Mouse (Mus musculus) CD4-positive naive resting alpha-beta T cell, adult 76 days (primary cell): Measurements from ENCODE around the gene 9230102O04Rik. TPM values are rescaled to one million over a fixed set of nuclear protein-coding genes. Genes with fewer than 3 reads are reported as not detected.

Experiments used
- total RNA-seq: library from RNA; stranded (reverse); gene quantifications from one replicate; pipeline ENCODE4 v1.2.4, GENCODE M21; 2023

Gene 9230102O04Rik
- not detected for total RNA-seq

GRCm38 (mm10) chr2:9888913-9889650 is at the start of gene 9230102O04Rik:
9230102O04Rik (minus strand) TSS chr2:9889540.

GRCm38 (mm10) chr2:9889651-9890183 is 377 bp upstream of the 9230102O04Rik start, which contains the start of gene Gata3:
Gata3 (minus strand) TSS chr2:9890034.

GRCm38 (mm10) chr2:9881051-9881591 is 8.2 kb downstream of the 9230102O04Rik start, which contains the start of gene 4930412O13Rik:
4930412O13Rik (plus strand) TSS chr2:9881252.

Other genes with a start within 250 kb of the 9230102O04Rik start
- gene 4930412O13Rik, start 8.3 kb downstream of the 9230102O04Rik start, total RNA-seq = not detected
- 79.4 TPM for gene Gata3, start 494 bp upstream of the 9230102O04Rik start, total RNA-seq
- 29.9 TPM for gene Taf3, start 159.1 kb upstream of the 9230102O04Rik start, total RNA-seq
- 118 TPM for gene Atp5c1, start 191.0 kb upstream of the 9230102O04Rik start, total RNA-seq
- 20.0 TPM for gene Kin, start 191.1 kb upstream of the 9230102O04Rik start, total RNA-seq
- not detected for gene Itih2, start 241.9 kb upstream of the 9230102O04Rik start, total RNA-seq